Mouse (Mus musculus): ENCODE data around the gene Ms4a1. TPM values are rescaled to one million over a fixed set of nuclear protein-coding genes. Genes with fewer than 3 reads are reported as not detected.
"Not testable (repeated sequence)": the region's sequence is repeated elsewhere in the genome, so short reads cannot be mapped to it uniquely, and the experiment has no call there.

Gene Ms4a1
- polyA plus RNA-seq (2015; fragmentation: Nextera tagmentation; extraction: Ambion mirVana), result not detected in 2 replicates

GRCm38 (mm10) chr19:11266052-11266845 is at the start of gene Ms4a1:
Ms4a1 (minus strand) TSS chr19:11266241.
- Histone ChIP-seq H3K27me3 (no peaks in the 10 kb centered on the region), H3K36me3 (no peaks in the 10 kb centered on the region), H3K4me2 (no peak within 1 kb of the TSS), H3K4me1 (replicated peaks) (no peaks in the 10 kb centered on the region), H3K4me3 (no peak within 1 kb of the TSS), H3K9me3 (no peaks in the 10 kb centered on the region), H3K9ac (no peak within 1 kb of the TSS), H3K27ac (replicated peaks) (no peak within 1 kb of the TSS)
- no peak for ATAC-seq (ENCODE audit: low read depth)
- WGBS, result 83% methylated on average over 8 of the region's 8 CpGs

- no peak for ATAC-seq (ENCODE audit: low read depth)
- Histone ChIP-seq H3K27me3 (no peaks in the 10 kb centered on the region), H3K4me3 (no peak within 1 kb of the TSS), H3K9ac (no peak within 1 kb of the TSS), H3K4me2 (no peak within 1 kb of the TSS), H3K4me1 (replicated peaks) (no peaks in the 10 kb centered on the region), H3K27ac (replicated peaks) (no peak within 1 kb of the TSS), H3K36me3 (no peaks in the 10 kb centered on the region), H3K9me3 (no peaks in the 10 kb centered on the region)
- WGBS, result 58% methylated on average over 1 of the region's 1 CpGs
Measured at GRCm38 (mm10) chr19:11314354-11314753, 48.3 kb upstream of the Ms4a1 start, which contains the start of gene Ms4a14. Ms4a14 (minus strand) TSS chr19:11314454.

- H3K4me2 ChIP-seq, result no peak overlapping the region
- no peaks in the 10 kb centered on the region for H3K4me1 ChIP-seq (replicated peaks)
- no peak overlapping the region for H3K9ac ChIP-seq
- H3K27ac ChIP-seq (replicated peaks), result no peak overlapping the region
- no peak for ATAC-seq (ENCODE audit: low read depth)
- no peaks in the 10 kb centered on the region for H3K36me3 ChIP-seq
- H3K27me3 ChIP-seq, result no peaks in the 10 kb centered on the region
- no peak overlapping the region for H3K4me3 ChIP-seq
- H3K9me3 ChIP-seq, result no peaks in the 10 kb centered on the region
Measured at GRCm38 (mm10) chr19:11308888-11309287, 42.8 kb upstream of the Ms4a1 start.

- H3K27ac ChIP-seq (replicated peaks); H3K36me3 ChIP-seq; H3K4me2 ChIP-seq; ATAC-seq (ENCODE audit: low read depth); H3K9me3 ChIP-seq; H3K4me1 ChIP-seq (replicated peaks); H3K9ac ChIP-seq; H3K27me3 ChIP-seq; H3K4me3 ChIP-seq: not testable (repeated sequence)
- WGBS, result 52% methylated on average over 4 of the region's 4 CpGs
Measured at GRCm38 (mm10) chr19:11299529-11299928, 33.5 kb upstream of the Ms4a1 start.

GRCm38 (mm10) chr19:11298939-11299338 is 32.9 kb upstream of the Ms4a1 start:
- H3K27ac ChIP-seq (replicated peaks), result no peak overlapping the region
- no peak overlapping the region for H3K4me2 ChIP-seq
- no peaks in the 10 kb centered on the region for H3K27me3 ChIP-seq
- 62% methylated on average over 2 of the region's 2 CpGs for whole genome bisulfite sequencing
- no peaks in the 10 kb centered on the region for H3K9me3 ChIP-seq
- H3K4me3 ChIP-seq, result no peak overlapping the region
- H3K4me1 ChIP-seq (replicated peaks), result no peaks in the 10 kb centered on the region
- no peak for ATAC-seq (ENCODE audit: low read depth)
- no peak overlapping the region for H3K9ac ChIP-seq
- H3K36me3 ChIP-seq, result no peaks in the 10 kb centered on the region

- not testable (repeated sequence) for ATAC-seq (ENCODE audit: low read depth)
- WGBS, result 19% methylated on average over 3 of the region's 3 CpGs
- peak overlapping the region; percentile 34 for H3K4me3 ChIP-seq
Measured at GRCm38 (mm10) chr19:11293616-11294015, 27.6 kb upstream of the Ms4a1 start.

GRCm38 (mm10) chr19:11292990-11293389 is 26.9 kb upstream of the Ms4a1 start:
- no peak overlapping the region for H3K27ac ChIP-seq (replicated peaks)
- WGBS, result 20% methylated on average over 12 of the region's 12 CpGs
- H3K4me2 ChIP-seq, result peak overlapping the region; percentile 50
- H3K4me3 ChIP-seq, result peak overlapping the region; percentile 34
- no peak for ATAC-seq (ENCODE audit: low read depth)
- no peaks in the 10 kb centered on the region for H3K9me3 ChIP-seq
- no peaks in the 10 kb centered on the region for H3K4me1 ChIP-seq (replicated peaks)
- H3K9ac ChIP-seq, result peak overlapping the region; percentile 51; the same call in 1 of the 2 replicates
- H3K36me3 ChIP-seq, result no peaks in the 10 kb centered on the region
- H3K27me3 ChIP-seq, result no peaks in the 10 kb centered on the region

More at GRCm38 (mm10) chr19:11293616-11294015, 27.6 kb upstream of the Ms4a1 start:
- not testable (repeated sequence) for H3K9me3 ChIP-seq; H3K27ac ChIP-seq (replicated peaks); H3K4me1 ChIP-seq (replicated peaks); H3K27me3 ChIP-seq; H3K9ac ChIP-seq; H3K36me3 ChIP-seq
- peak overlapping the region; percentile 50 for H3K4me2 ChIP-seq

GRCm38 (mm10) chr19:11283773-11284172 is 17.7 kb upstream of the Ms4a1 start, which contains the start of gene Ms4a5:
Ms4a5 (minus strand) TSS chr19:11283873.
- no peak within 1 kb of the TSS for H3K9ac ChIP-seq
- H3K4me1 ChIP-seq (replicated peaks), result no peaks in the 10 kb centered on the region
- no peaks in the 10 kb centered on the region for H3K36me3 ChIP-seq
- no peaks in the 10 kb centered on the region for H3K27me3 ChIP-seq
- H3K4me2 ChIP-seq, result no peak within 1 kb of the TSS
- H3K4me3 ChIP-seq, result no peak within 1 kb of the TSS
- H3K27ac ChIP-seq (replicated peaks), result no peak within 1 kb of the TSS
- WGBS, result 94% methylated on average over 2 of the region's 2 CpGs
- no peak for ATAC-seq (ENCODE audit: low read depth)
- H3K9me3 ChIP-seq, result no peaks in the 10 kb centered on the region

GRCm38 (mm10) chr19:11280223-11280622 is 14.2 kb upstream of the Ms4a1 start:
- Histone ChIP-seq H3K36me3 (no peaks in the 10 kb centered on the region), H3K27me3 (no peaks in the 10 kb centered on the region), H3K27ac (replicated peaks) (no peak overlapping the region), H3K9me3 (no peaks in the 10 kb centered on the region), H3K4me1 (replicated peaks) (no peaks in the 10 kb centered on the region), H3K4me2 (no peak overlapping the region), H3K4me3 (no peak overlapping the region), H3K9ac (no peak overlapping the region)
- ATAC-seq (ENCODE audit: low read depth), result no peak
- WGBS, result 79% methylated on average over 3 of the region's 3 CpGs

- no peaks in the 10 kb centered on the region for H3K27me3 ChIP-seq
- H3K27ac ChIP-seq (replicated peaks), result no peak overlapping the region
- no peaks in the 10 kb centered on the region for H3K36me3 ChIP-seq
- no peak overlapping the region for H3K9ac ChIP-seq
- no peak for ATAC-seq (ENCODE audit: low read depth)
- H3K9me3 ChIP-seq, result no peaks in the 10 kb centered on the region
- WGBS, result 67% methylated on average over 5 of the region's 5 CpGs
- H3K4me2 ChIP-seq, result no peak overlapping the region
- no peak overlapping the region for H3K4me3 ChIP-seq
- no peaks in the 10 kb centered on the region for H3K4me1 ChIP-seq (replicated peaks)
Measured at GRCm38 (mm10) chr19:11276431-11276830, 10.4 kb upstream of the Ms4a1 start.

GRCm38 (mm10) chr19:11266956-11267355 is 915 bp upstream of the Ms4a1 start:
- no peaks in the 10 kb centered on the region for H3K36me3 ChIP-seq
- no peak overlapping the region for H3K9ac ChIP-seq
- WGBS, result 84% methylated on average over 4 of the region's 4 CpGs
- no peak for ATAC-seq (ENCODE audit: low read depth)
- no peak overlapping the region for H3K27ac ChIP-seq (replicated peaks)
- no peaks in the 10 kb centered on the region for H3K4me1 ChIP-seq (replicated peaks)
- no peaks in the 10 kb centered on the region for H3K9me3 ChIP-seq
- H3K4me2 ChIP-seq, result no peak overlapping the region
- no peaks in the 10 kb centered on the region for H3K27me3 ChIP-seq
- H3K4me3 ChIP-seq, result no peak overlapping the region

GRCm38 (mm10) chr19:11264602-11265185 is 1.3 kb downstream of the Ms4a1 start:
- no peak overlapping the region for H3K9ac ChIP-seq
- H3K4me3 ChIP-seq, result no peak overlapping the region
- WGBS, result 86% methylated on average over 9 of the region's 9 CpGs
- H3K27ac ChIP-seq (replicated peaks), result no peak overlapping the region
- H3K4me2 ChIP-seq, result no peak overlapping the region
- no peaks in the 10 kb centered on the region for H3K27me3 ChIP-seq
- H3K36me3 ChIP-seq, result no peaks in the 10 kb centered on the region
- no peaks in the 10 kb centered on the region for H3K4me1 ChIP-seq (replicated peaks)
- no peak for ATAC-seq (ENCODE audit: low read depth)
- H3K9me3 ChIP-seq, result no peaks in the 10 kb centered on the region
